Mouse (Mus musculus) spleen, adult 2 months (tissue): Measurements from ENCODE around the gene Kng1. TPM values are rescaled to one million over a fixed set of nuclear protein-coding genes. Genes with fewer than 3 reads are reported as not detected.
"Not testable (repeated sequence)": the region's sequence is repeated elsewhere in the genome, so short reads cannot be mapped to it uniquely, and the experiment has no call there.

Experiments used
- DNase-seq, 2 experiments: peaks; one replicate each; pipeline versions ENCODE4 v3.0.0 to v3.0.0-alpha.2; 2012 to 2021; ENCODE audit warnings: low spot score in 2 of 2, low read depth in 1 of 2
- H3K27ac ChIP-seq: fragments of 200-500 bp; 2 replicates; pipeline ENCODE4 v1.5.1; 2012; ENCODE audit warnings: low read length, inconsistent platforms; ENCODE audit not compliant: insufficient read depth
- H3K27me3 ChIP-seq: fragments of 200-500 bp; 2 replicates; pipeline ENCODE4 v1.6.1; 2012; ENCODE audit warnings: mild to moderate bottlenecking, moderate library complexity, low read length, inconsistent platforms; ENCODE audit not compliant: control insufficient read depth, insufficient read depth
- H3K36me3 ChIP-seq: fragments of 200-500 bp; 2 replicates; pipeline ENCODE4 v1.6.1; 2012; ENCODE audit warnings: mild to moderate bottlenecking, low read length, inconsistent platforms; ENCODE audit not compliant: control insufficient read depth, insufficient read depth
- H3K4me1 ChIP-seq: fragments of 200-500 bp; 2 replicates; pipeline ENCODE4 v1.6.1; 2011; ENCODE audit warnings: inconsistent platforms; ENCODE audit not compliant: control insufficient read depth, insufficient read depth, insufficient read length
- H3K4me3 ChIP-seq: fragments of 200-500 bp; 2 replicates; pipeline ENCODE4 v1.5.1; 2011; ENCODE audit warnings: mild to moderate bottlenecking, inconsistent platforms; ENCODE audit not compliant: insufficient read depth, insufficient read length; ENCODE audit errors: extremely low read depth
- CTCF ChIP-seq: fragments of 200-500 bp; IDR thresholded peaks from 2 replicates; pipeline ENCODE4 v1.5.1; 2011; ENCODE audit warnings: mild to moderate bottlenecking, inconsistent platforms; ENCODE audit not compliant: insufficient read depth, insufficient read length, insufficient replicate concordance; ENCODE audit errors: extremely low read depth
- POLR2A ChIP-seq: fragments of 200-500 bp; IDR thresholded peaks from 2 replicates; pipeline ENCODE4 v1.6.1; 2011; ENCODE audit warnings: low read depth, low read length, inconsistent platforms
- WGBS: fragments of 180-500 bp; shearing (Covaris S2); methylation state at CpG from one replicate; pipeline ENCODE4 v1.1.7; 2018; 5-methylcytosine and 5-hydroxymethylcytosine counted together
- polyA plus RNA-seq: library from polyadenylated mRNA; depleted of rRNA; stranded (reverse); fragments of >200 nt; gene quantifications from 2 replicates; pipeline ENCODE4 v1.2.3, GENCODE M21; 2012

Kng1 gene
- polyA plus RNA-seq, 1 experiment = 0.04 TPM

DNA sequence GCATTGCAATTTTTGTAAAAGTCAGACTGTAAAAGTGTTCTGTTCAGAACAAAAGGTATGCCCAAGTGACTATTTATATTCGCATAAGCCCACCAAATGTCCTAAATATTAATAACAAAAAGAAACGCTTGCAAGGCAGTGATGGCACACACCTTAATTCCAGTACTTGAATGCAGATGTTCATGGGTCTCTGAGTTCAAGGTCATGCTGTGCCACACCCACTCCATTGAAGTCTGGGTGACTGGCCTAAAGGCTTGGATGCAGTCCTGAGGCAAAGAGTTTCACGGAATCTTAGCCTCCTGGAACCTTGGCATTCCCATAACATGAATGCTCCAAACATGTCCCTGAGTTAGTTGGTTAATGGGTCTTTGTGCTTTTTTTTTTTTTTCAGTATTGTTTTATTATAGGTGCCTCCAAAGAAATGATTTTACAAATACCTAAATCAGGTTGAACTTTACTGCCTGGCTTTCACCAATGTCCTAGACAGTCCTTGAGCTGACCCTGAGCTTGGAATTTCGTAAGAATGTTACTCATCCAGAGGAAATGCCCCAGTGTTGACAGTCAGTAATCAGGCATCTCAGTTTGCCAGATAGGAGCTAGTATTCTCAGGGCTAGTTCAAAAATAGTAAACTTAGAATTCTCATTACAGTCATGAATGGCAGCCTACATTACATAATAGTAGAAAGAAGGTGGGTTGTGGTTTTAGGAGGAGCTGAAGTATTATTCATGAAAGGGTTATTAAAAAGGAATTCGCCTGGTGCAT lies 26.8 kb upstream of the Kng1 start:
- TF ChIP-seq POLR2A = no peak
- Histone ChIP-seq H3K27me3 (no peaks in the 10 kb centered on the region), H3K36me3 (no peaks in the 10 kb centered on the region), H3K4me1 (no peaks in the 10 kb centered on the region), H3K27ac (no peak overlapping the region), H3K4me3 (no peak overlapping the region)
- DNase-seq = no peak
- 86% methylated on average over 5 of the region's 5 CpGs for WGBS

DNA sequence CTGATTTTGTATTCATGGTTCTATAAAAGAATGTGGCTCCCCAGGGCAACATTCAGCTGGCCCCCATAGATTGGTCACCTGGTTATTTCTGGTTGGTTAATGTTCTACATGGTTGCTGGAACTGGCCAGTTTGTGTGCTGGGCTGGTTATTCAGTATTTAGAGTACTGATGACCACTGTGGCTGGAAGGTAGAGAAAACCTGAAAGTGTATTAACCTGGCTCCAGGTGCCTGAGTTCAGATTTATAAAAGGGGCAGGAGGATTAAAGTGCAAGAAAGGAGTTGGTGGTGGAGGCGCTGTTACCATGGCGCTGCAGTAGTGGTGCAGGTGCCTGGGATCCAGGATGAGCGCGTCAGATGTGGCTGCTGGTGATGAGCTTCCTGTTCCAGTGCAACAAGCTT lies 24.0 kb upstream of the Kng1 start:
- whole genome bisulfite sequencing = 92% methylated on average over 4 of the region's 4 CpGs
- no peak for DNase-seq
- Histone ChIP-seq H3K4me3 (no peak overlapping the region), H3K4me1 (no peaks in the 10 kb centered on the region), H3K27ac (no peak overlapping the region), H3K36me3 (no peaks in the 10 kb centered on the region), H3K27me3 (no peaks in the 10 kb centered on the region)
- no peak for TF ChIP-seq POLR2A

DNA sequence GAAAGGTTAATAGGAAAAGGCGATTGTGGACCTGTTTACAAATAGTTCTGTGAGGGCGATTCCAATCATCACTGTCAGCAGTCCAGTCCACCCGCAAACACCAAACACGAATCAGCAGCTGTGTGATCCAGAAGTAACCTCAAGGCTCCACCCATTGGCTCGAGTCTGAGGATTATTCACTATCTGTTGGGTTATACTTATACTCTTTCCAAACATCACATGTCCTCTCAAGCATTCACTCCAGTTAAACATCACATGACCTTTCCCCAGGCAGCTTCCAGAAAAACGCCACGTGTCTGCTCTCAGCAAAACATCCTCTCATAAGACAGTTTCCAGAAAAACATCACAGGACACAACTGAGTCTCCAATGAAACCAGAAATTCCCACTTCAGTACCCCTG lies 19.9 kb upstream of the Kng1 start:
- Histone ChIP-seq H3K4me3 (no peak overlapping the region), H3K27ac (no peak overlapping the region), H3K36me3 (no peaks in the 10 kb centered on the region), H3K4me1 (no peaks in the 10 kb centered on the region), H3K27me3 (no peaks in the 10 kb centered on the region)
- DNase-seq = no peak
- 88% methylated on average over 7 of the region's 7 CpGs for WGBS
- TF ChIP-seq CTCF (no peak), POLR2A (no peak)

DNA sequence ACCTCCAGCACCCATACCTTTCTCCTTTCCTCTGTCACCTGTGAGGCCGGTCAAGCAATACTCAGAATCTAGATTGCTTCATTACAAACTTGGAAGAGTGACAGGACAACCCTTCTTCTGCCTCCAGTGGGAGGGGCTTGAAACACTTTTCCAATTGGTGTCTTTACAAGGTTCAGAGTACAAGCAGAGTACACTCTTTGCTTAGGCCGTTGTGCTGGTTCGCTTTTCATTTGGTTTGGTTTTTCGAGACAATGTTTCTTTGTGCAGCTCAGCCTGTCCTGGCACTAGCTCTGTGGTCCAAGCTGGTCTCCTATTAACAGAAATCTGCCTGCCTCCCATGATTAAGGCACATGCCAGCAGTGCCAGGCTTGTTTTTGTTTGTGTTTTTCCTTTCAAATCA lies 18.4 kb upstream of the Kng1 start:
- H3K27me3 ChIP-seq = no peaks in the 10 kb centered on the region
- no peak overlapping the region for H3K4me3 ChIP-seq
- DNase-seq = no peak
- H3K27ac ChIP-seq = no peak overlapping the region
- WGBS = 94% methylated on average over 4 of the region's 4 CpGs
- H3K4me1 ChIP-seq = no peaks in the 10 kb centered on the region
- no peaks in the 10 kb centered on the region for H3K36me3 ChIP-seq
- no peak for TF ChIP-seq POLR2A
- TF ChIP-seq CTCF = no peak

DNA sequence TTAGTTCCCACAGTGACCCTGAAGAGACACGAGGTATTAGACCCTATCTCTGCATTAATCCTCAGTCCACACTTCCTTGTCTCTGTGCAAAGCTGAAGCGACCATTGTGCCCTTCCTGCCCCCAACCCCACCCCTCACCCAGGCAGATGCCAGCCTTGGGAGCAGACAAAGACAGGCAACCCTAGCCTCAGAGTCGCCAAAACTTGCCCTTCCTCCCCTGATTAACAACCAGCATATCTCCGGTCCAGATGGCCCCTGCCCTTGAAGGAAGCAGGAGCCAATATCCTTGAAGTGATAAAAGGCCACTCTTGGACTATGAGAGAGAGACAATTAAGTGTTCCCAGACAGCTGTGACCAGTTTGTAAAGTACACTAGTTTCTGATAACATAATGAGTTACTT lies 16.8 kb upstream of the Kng1 start:
- H3K36me3 ChIP-seq = no peaks in the 10 kb centered on the region
- no peaks in the 10 kb centered on the region for H3K27me3 ChIP-seq
- no peaks in the 10 kb centered on the region for H3K4me1 ChIP-seq
- no peak for DNase-seq
- H3K27ac ChIP-seq = no peak overlapping the region
- no peak for TF ChIP-seq POLR2A
- no peak for TF ChIP-seq CTCF
- no peak overlapping the region for H3K4me3 ChIP-seq
- WGBS = 40% methylated on average over 4 of the region's 4 CpGs

DNA sequence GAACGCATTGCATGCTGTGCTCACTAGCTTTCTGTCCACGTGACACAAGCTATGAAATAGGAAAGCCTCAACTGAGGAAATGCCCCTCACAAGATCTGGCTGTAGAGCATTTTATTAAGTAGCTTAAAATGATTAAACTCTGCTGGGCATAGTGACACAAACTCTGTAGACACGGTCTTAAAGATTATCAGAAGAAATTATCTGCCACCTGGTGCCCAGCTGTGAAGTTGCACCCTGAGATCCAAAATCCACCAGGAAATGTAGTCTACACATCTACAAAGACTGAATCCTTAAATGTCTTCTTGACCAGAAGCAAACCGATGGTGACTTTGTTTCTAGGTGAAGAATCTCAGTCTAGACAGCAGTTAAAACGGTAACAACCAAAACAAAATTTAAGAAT lies 11.3 kb upstream of the Kng1 start:
- no peaks in the 10 kb centered on the region for H3K27me3 ChIP-seq
- H3K27ac ChIP-seq = no peak overlapping the region
- no peak for TF ChIP-seq CTCF
- TF ChIP-seq POLR2A = no peak
- H3K36me3 ChIP-seq = no peaks in the 10 kb centered on the region
- 59% methylated on average over 5 of the region's 5 CpGs for WGBS
- H3K4me1 ChIP-seq = no peaks in the 10 kb centered on the region
- no peak for DNase-seq
- H3K4me3 ChIP-seq = no peak overlapping the region

DNA sequence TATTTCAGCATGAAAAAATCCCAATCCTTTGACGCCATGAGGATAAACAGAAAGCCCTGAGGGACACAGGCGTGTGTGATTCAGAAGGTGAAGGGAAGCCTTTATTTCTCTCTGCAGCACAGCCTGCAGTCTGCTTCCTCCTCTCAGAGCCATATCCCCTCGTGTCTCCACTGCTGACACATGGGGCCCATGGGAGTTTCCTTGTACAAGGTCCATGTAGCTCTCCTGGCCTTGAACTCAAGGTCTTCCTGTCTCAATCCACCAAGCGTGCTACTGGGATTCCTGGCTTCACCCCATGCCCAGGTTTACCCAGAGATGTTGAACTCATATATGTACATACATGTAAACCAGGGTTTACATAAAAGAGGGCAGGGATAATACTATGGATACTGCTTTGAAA lies 2.0 kb downstream of the Kng1 start:
- not testable (repeated sequence) for H3K27me3 ChIP-seq, DNase-seq, H3K4me1 ChIP-seq, H3K36me3 ChIP-seq, H3K4me3 ChIP-seq, H3K27ac ChIP-seq
- WGBS = 59% methylated on average over 4 of the region's 4 CpGs

DNA sequence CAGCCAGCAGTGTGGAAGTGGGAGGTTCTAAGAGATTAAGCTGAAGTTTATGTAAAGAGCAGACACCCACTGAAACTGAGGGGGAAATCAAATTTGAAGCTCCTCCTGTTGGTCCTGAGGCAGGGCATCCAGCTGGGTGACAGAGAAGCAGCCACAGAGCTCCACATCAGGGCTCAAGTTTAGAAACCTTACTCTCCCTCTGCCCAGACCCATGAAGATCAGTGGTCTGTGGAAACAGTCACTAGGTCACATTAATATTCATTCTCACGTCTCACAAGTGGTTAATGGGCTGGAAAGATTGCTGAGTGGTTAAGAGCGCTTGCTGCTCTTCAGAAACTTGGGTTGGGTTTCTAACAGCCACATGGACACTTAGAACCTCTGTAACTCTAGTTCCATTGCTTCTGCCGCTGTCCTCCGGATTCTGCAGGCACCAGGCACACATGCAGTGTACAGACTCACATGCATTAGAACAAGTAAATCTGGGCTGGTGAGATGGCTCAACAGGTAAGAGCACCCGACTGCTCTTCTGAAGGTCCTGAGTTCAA lies 3.2 kb downstream of the Kng1 start:
- H3K27me3 ChIP-seq, DNase-seq, H3K36me3 ChIP-seq, H3K4me3 ChIP-seq, H3K27ac ChIP-seq, H3K4me1 ChIP-seq: not testable (repeated sequence)
- WGBS = 89% methylated on average over 5 of the region's 5 CpGs

DNA sequence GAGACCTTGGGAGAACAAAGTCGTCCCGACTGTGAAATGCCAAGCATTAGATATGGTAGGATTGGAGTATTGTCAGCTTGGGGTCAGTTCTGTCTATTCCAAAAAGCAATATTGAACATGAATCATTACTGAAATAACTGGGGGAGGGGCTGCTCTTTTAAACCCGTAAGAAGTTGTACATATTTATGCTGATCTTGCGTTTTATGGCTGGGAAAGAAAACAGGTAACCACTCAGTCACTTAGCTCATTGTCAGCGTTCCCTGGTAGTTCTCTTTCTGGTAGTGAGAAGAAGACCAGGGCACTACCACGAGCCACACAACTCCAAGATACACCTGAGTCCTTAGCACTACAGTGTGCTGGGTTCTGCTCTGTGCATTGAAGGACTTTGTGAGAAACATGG lies 19.9 kb downstream of the Kng1 start:
- not testable (repeated sequence) for DNase-seq
- 86% methylated on average over 6 of the region's 6 CpGs for WGBS

DNA sequence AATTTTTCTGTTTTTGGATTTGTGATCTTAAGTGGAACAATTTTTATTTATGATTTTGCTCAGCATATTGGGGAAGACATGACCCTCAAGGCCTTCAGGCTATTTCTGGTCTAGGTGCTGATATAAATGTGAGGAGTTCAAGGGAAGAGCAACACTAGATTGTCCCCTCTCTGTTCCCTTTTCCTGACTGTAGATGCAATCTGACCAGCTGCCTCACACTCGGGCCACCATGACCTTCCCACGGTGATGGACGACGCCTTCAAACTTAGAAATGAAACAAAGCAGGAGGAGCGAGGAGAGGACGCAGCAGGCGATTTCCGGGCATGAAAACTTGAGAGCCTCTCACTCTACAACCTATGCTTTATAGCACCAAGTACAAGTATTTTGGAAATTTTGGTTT lies 29.5 kb downstream of the Kng1 start:
- not testable (repeated sequence) for H3K27me3 ChIP-seq, DNase-seq, H3K36me3 ChIP-seq, H3K4me3 ChIP-seq, H3K4me1 ChIP-seq, H3K27ac ChIP-seq
- WGBS = 73% methylated on average over 8 of the region's 8 CpGs

More for the DNA sequence above, 19.9 kb downstream of the Kng1 start:
- H3K27me3 ChIP-seq, H3K36me3 ChIP-seq, H3K4me1 ChIP-seq, H3K27ac ChIP-seq, H3K4me3 ChIP-seq: not testable (repeated sequence)
